Mouse (Mus musculus) MEL (cell line): ENCODE measurements around the gene Tmem107. TPM values are rescaled to one million over a fixed set of nuclear protein-coding genes. Genes with fewer than 3 reads are reported as not detected.

Experiments used
- DNase-seq: peaks from one replicate; pipeline ENCODE4 v3.0.0; 2011; ENCODE audit warnings: low read depth, low spot score
- H3K27ac ChIP-seq: 2 replicates; pipeline ENCODE4 v1.5.1; 2012; ENCODE audit warnings: low read depth, mild to moderate bottlenecking, control low read depth, low read length, moderate library complexity; ENCODE audit not compliant: control insufficient read depth
- H3K27me3 ChIP-seq, 2 experiments: fragments of 150-350 bp in 1 of 2; sonication (generic) in 1 of 2; 2 replicates each; pipeline ENCODE4 v1.6.1; 2012; ENCODE audit warnings: low read length in 2 of 2, mild to moderate bottlenecking in 2 of 2, improper control_type of control experiment in 1 of 2, moderate library complexity in 1 of 2; ENCODE audit not compliant: insufficient read depth in 2 of 2, control insufficient read depth in 1 of 2
- H3K36me3 ChIP-seq, 2 experiments: 2 replicates each; pipeline ENCODE4 v1.6.1; 2012 to 2014; ENCODE audit warnings: low read length in 2 of 2, improper control_type of control experiment in 1 of 2, inconsistent platforms in 1 of 2, mild to moderate bottlenecking in 1 of 2; ENCODE audit not compliant: insufficient read depth in 2 of 2, control insufficient read depth in 1 of 2
- H3K4me1 ChIP-seq, 2 experiments: fragments of 150-350 bp in 1 of 2; sonication (generic) in 1 of 2; 2 replicates each; pipeline ENCODE4 v1.6.1; 2012; ENCODE audit warnings: low read length in 2 of 2, improper control_type of control experiment in 1 of 2, mild to moderate bottlenecking in 1 of 2; ENCODE audit not compliant: insufficient read depth in 2 of 2, control insufficient read depth in 1 of 2
- H3K4me3 ChIP-seq, 2 experiments: fragments of 150-350 bp in 1 of 2; sonication (generic) in 1 of 2; 2 replicates each; pipeline ENCODE4 v1.5.1; 2012; ENCODE audit warnings: low read depth in 2 of 2, low read length in 2 of 2, mild to moderate bottlenecking in 2 of 2, moderate library complexity in 2 of 2, control low read depth in 1 of 2, improper control_type of control experiment in 1 of 2; ENCODE audit not compliant: control insufficient read depth in 1 of 2, insufficient read depth in 1 of 2
- H3K79me2 ChIP-seq: 2 replicates; pipeline ENCODE4 v1.6.1; 2012; ENCODE audit warnings: mild to moderate bottlenecking, low read length, moderate library complexity; ENCODE audit not compliant: control insufficient read depth, poor library complexity, insufficient read depth
- H3K9ac ChIP-seq: 2 replicates; pipeline ENCODE4 v1.6.1; 2012; ENCODE audit warnings: low read depth, mild to moderate bottlenecking, control low read depth, low read length, moderate library complexity; ENCODE audit not compliant: control insufficient read depth, poor library complexity, severe bottlenecking
- H3K9me3 ChIP-seq: fragments of 150-350 bp; sonication (generic); replicated peaks from 2 replicates; pipeline ENCODE4 v1.6.1; 2012; ENCODE audit warnings: mild to moderate bottlenecking, low read length, improper control_type of control experiment, moderate library complexity; ENCODE audit not compliant: insufficient read depth
- BHLHE40 ChIP-seq: IDR thresholded peaks from 2 replicates; pipeline ENCODE4 v1.6.1; 2012; ENCODE audit warnings: low read depth, mild to moderate bottlenecking, inconsistent platforms, low read length, improper control_type of control experiment, borderline replicate concordance
- CHD1 ChIP-seq: IDR thresholded peaks from 2 replicates; pipeline ENCODE4 v1.6.1; 2012; ENCODE audit warnings: low read depth, mild to moderate bottlenecking, inconsistent platforms, low read length, improper control_type of control experiment
- ELF1 ChIP-seq: IDR thresholded peaks from 2 replicates; pipeline ENCODE4 v1.6.1; 2014; ENCODE audit warnings: low read depth, mild to moderate bottlenecking, inconsistent platforms, low read length, improper control_type of control experiment, moderate library complexity
- ETS1 ChIP-seq: IDR thresholded peaks from 2 replicates; pipeline ENCODE4 v1.6.1; 2012; ENCODE audit warnings: low read depth, mild to moderate bottlenecking, inconsistent platforms, low read length, improper control_type of control experiment, moderate library complexity
- GATA1 ChIP-seq: IDR thresholded peaks from 2 replicates; pipeline ENCODE4 v1.6.1; 2011; ENCODE audit warnings: low read depth, low read length, improper control_type of control experiment
- HCFC1 ChIP-seq: IDR thresholded peaks from 2 replicates; pipeline ENCODE4 v1.6.1; 2012; ENCODE audit warnings: low read depth, mild to moderate bottlenecking, inconsistent platforms, low read length, improper control_type of control experiment, moderate library complexity
- JUND ChIP-seq: IDR thresholded peaks from 2 replicates; pipeline ENCODE4 v1.6.1; 2011; ENCODE audit warnings: low read depth, mild to moderate bottlenecking, improper control_type of control experiment, low read length
- KAT2A ChIP-seq: conservative IDR thresholded peaks from 2 replicates; pipeline ENCODE4 v1.6.1; 2012; ENCODE audit warnings: low read depth, low read length, improper control_type of control experiment, inconsistent platforms
- MAFK ChIP-seq: IDR thresholded peaks from 2 replicates; pipeline ENCODE4 v1.6.1; 2011; ENCODE audit warnings: low read depth, mild to moderate bottlenecking, low read length, improper control_type of control experiment, borderline replicate concordance
- MAZ ChIP-seq: IDR thresholded peaks from 2 replicates; pipeline ENCODE4 v1.6.1; 2012; ENCODE audit warnings: low read depth, mild to moderate bottlenecking, inconsistent platforms, low read length, improper control_type of control experiment
- MXI1 ChIP-seq: IDR thresholded peaks from 2 replicates; pipeline ENCODE4 v1.6.1; 2011; ENCODE audit warnings: mild to moderate bottlenecking, low read depth, low read length, improper control_type of control experiment
- MYC ChIP-seq: IDR thresholded peaks from 2 replicates; pipeline ENCODE4 v1.6.1; 2011; ENCODE audit warnings: low read depth, mild to moderate bottlenecking, low read length, improper control_type of control experiment, moderate library complexity
- NRF1 ChIP-seq: IDR thresholded peaks from 2 replicates; pipeline ENCODE4 v1.6.1; 2014; ENCODE audit warnings: low read depth, mild to moderate bottlenecking, inconsistent platforms, low read length, improper control_type of control experiment, moderate library complexity; ENCODE audit not compliant: poor library complexity, insufficient read depth, severe bottlenecking
- POLR2A ChIP-seq, 2 experiments: IDR thresholded peaks; 2 replicates each; pipeline ENCODE4 v1.6.1; 2011 to 2012; ENCODE audit warnings: low read length in 2 of 2, mild to moderate bottlenecking in 2 of 2, control low read depth in 1 of 2, improper control_type of control experiment in 1 of 2, low read depth in 1 of 2, moderate library complexity in 1 of 2; ENCODE audit not compliant: control insufficient read depth in 1 of 2, insufficient read depth in 1 of 2, poor library complexity in 1 of 2
- RAD21 ChIP-seq: IDR thresholded peaks from 2 replicates; pipeline ENCODE4 v1.6.1; 2011; ENCODE audit warnings: mild to moderate bottlenecking, low read depth, low read length, improper control_type of control experiment
- TAL1 ChIP-seq: IDR thresholded peaks from 2 replicates; pipeline ENCODE4 v1.6.1; 2012; ENCODE audit warnings: mild to moderate bottlenecking, inconsistent platforms, low read length, moderate library complexity, mixed read lengths
- TBP ChIP-seq: IDR thresholded peaks from 2 replicates; pipeline ENCODE4 v1.8.0; 2011; ENCODE audit warnings: low read depth, low read length, improper control_type of control experiment
- TCF12 ChIP-seq: IDR thresholded peaks from 2 replicates; pipeline ENCODE4 v1.6.1; 2014; ENCODE audit warnings: low read depth, mild to moderate bottlenecking, inconsistent platforms, low read length, improper control_type of control experiment, moderate library complexity
- UBTF ChIP-seq: IDR thresholded peaks from 2 replicates; pipeline ENCODE4 v1.6.1; 2012; ENCODE audit warnings: low read depth, mild to moderate bottlenecking, inconsistent platforms, low read length, improper control_type of control experiment, moderate library complexity, borderline replicate concordance; ENCODE audit not compliant: insufficient read depth
- ZNF384 ChIP-seq: IDR thresholded peaks from 2 replicates; pipeline ENCODE4 v1.6.1; 2012; ENCODE audit warnings: low read depth, mild to moderate bottlenecking, inconsistent platforms, low read length, improper control_type of control experiment
- polyA plus RNA-seq, 2 experiments: library from polyadenylated mRNA; stranded (reverse) in 1 of 2; unstranded in 1 of 2; fragments of >175 nt in 1 of 2; fragments of >200 nt in 1 of 2; gene quantifications; 2 replicates each; pipeline versions ENCODE4 v1.2.1 to v1.2.4; 2012; ENCODE audit warnings: low replicate concordance in 2 of 2, low read depth in 1 of 2; ENCODE audit not compliant: insufficient read length in 2 of 2, insufficient read depth in 1 of 2, missing spikeins in 1 of 2
- total RNA-seq: library from RNA; depleted of rRNA; stranded (reverse); fragments of 300-350 nt; gene quantifications from 2 replicates; pipeline ENCODE4 v1.2.3, GENCODE M21; 2012

Tmem107 gene
- total and polyA plus RNA-seq, 3 experiments = 47.0 to 79.5 TPM; not detected in 1

GRCm38 (mm10) chr11:69036486-69037230 lies 33.9 kb upstream of the Tmem107 start:
- peak; percentile 86 for DNase-seq
- peaks cover 0 to 22% of the 10 kb centered on the region in 2 experiments; a peak in 3 of 4 replicates for H3K4me1 ChIP-seq
- no peaks in the 10 kb centered on the region for H3K27me3 ChIP-seq
- peak overlapping the region; percentile 61 for H3K27ac ChIP-seq
- peak overlapping the region; percentile 68 for H3K9ac ChIP-seq
- no peaks in the 10 kb centered on the region; the same call in 1 of the 2 replicates for H3K79me2 ChIP-seq
- H3K36me3 ChIP-seq = peaks cover 0 to 13% of the 10 kb centered on the region in 2 experiments; a peak in 2 of 4 replicates
- peak overlapping the region; percentile 48 to 84 for H3K4me3 ChIP-seq
- no peaks in the 10 kb centered on the region for H3K9me3 ChIP-seq
- TF ChIP-seq TBP (peak; percentile 98), GATA1 (no peak), MAZ (no peak), POLR2A (IDR thresholded peaks at IDR 0.05; ENCODE audit: control insufficient read depth in 1 of 2, insufficient read depth in 1 of 2, low read depth in 1 of 2, low read length in 2 of 2, poor library complexity in 1 of 2) (peak in 1 of 2 experiments; percentile 63; a peak in 2 of 4 replicates)
- TF ChIP-seq, all 39 proteins: peak for 2

GRCm38 (mm10) chr11:69037231-69038061 lies 33.2 kb upstream of the Tmem107 start:
- H3K4me1 ChIP-seq = peaks cover 0 to 22% of the 10 kb centered on the region in 2 experiments; a peak in 3 of 4 replicates
- peak; percentile 91 for DNase-seq
- no peaks in the 10 kb centered on the region for H3K27me3 ChIP-seq
- no peak for TF ChIP-seq MYC
- TF ChIP-seq UBTF = no peak
- TF ChIP-seq RAD21 = no peak
- no peak for TF ChIP-seq ELF1
- no peak for TF ChIP-seq BHLHE40
- no peak for TF ChIP-seq ZNF384
- TF ChIP-seq MAFK = no peak
- TF ChIP-seq HCFC1 = no peak
- TF ChIP-seq TCF12 = no peak
- TF ChIP-seq NRF1 = no peak
- TF ChIP-seq GATA1 = peak; percentile 12; the same call in 1 of the 2 replicates
- TF ChIP-seq TBP = peak; percentile 98
- TF ChIP-seq CHD1 = no peak
- no peak for TF ChIP-seq TAL1
- TF ChIP-seq KAT2A = no peak
- TF ChIP-seq JUND = no peak
- no peak for TF ChIP-seq ETS1
- no peak for TF ChIP-seq MXI1
- H3K27ac ChIP-seq = peak overlapping the region; percentile 61
- H3K36me3 ChIP-seq = peaks cover 0 to 13% of the 10 kb centered on the region in 2 experiments; a peak in 2 of 4 replicates
- H3K4me3 ChIP-seq = peak overlapping the region; percentile 48 to 84
- H3K9me3 ChIP-seq = no peaks in the 10 kb centered on the region
- H3K9ac ChIP-seq = peak overlapping the region; percentile 68
- no peaks in the 10 kb centered on the region; the same call in 1 of the 2 replicates for H3K79me2 ChIP-seq
